Mouse (Mus musculus) MEL (cell line): Measurements from ENCODE around the gene Senp3. TPM values are rescaled to one million over a fixed set of nuclear protein-coding genes. Genes with fewer than 3 reads are reported as not detected.
A peak's percentile ranks its signal among the peaks of the same experiment; 100 is the strongest.

ENCODE experiments used
- DNase-seq: peaks from one replicate; pipeline ENCODE4 v3.0.0; 2011; ENCODE audit warnings: low read depth, low spot score
- H3K27ac ChIP-seq: 2 replicates; pipeline ENCODE4 v1.5.1; 2012; ENCODE audit warnings: low read depth, mild to moderate bottlenecking, control low read depth, low read length, moderate library complexity; ENCODE audit not compliant: control insufficient read depth
- H3K27me3 ChIP-seq, 2 experiments: fragments of 150-350 bp in 1 of 2; sonication (generic) in 1 of 2; 2 replicates each; pipeline ENCODE4 v1.6.1; 2012; ENCODE audit warnings: low read length in 2 of 2, mild to moderate bottlenecking in 2 of 2, improper control_type of control experiment in 1 of 2, moderate library complexity in 1 of 2; ENCODE audit not compliant: insufficient read depth in 2 of 2, control insufficient read depth in 1 of 2
- H3K36me3 ChIP-seq, 2 experiments: 2 replicates each; pipeline ENCODE4 v1.6.1; 2012 to 2014; ENCODE audit warnings: low read length in 2 of 2, improper control_type of control experiment in 1 of 2, inconsistent platforms in 1 of 2, mild to moderate bottlenecking in 1 of 2; ENCODE audit not compliant: insufficient read depth in 2 of 2, control insufficient read depth in 1 of 2
- H3K4me1 ChIP-seq, 2 experiments: fragments of 150-350 bp in 1 of 2; sonication (generic) in 1 of 2; 2 replicates each; pipeline ENCODE4 v1.6.1; 2012; ENCODE audit warnings: low read length in 2 of 2, improper control_type of control experiment in 1 of 2, mild to moderate bottlenecking in 1 of 2; ENCODE audit not compliant: insufficient read depth in 2 of 2, control insufficient read depth in 1 of 2
- H3K4me3 ChIP-seq, 2 experiments: fragments of 150-350 bp in 1 of 2; sonication (generic) in 1 of 2; 2 replicates each; pipeline ENCODE4 v1.5.1; 2012; ENCODE audit warnings: low read depth in 2 of 2, low read length in 2 of 2, mild to moderate bottlenecking in 2 of 2, moderate library complexity in 2 of 2, control low read depth in 1 of 2, improper control_type of control experiment in 1 of 2; ENCODE audit not compliant: control insufficient read depth in 1 of 2, insufficient read depth in 1 of 2
- H3K79me2 ChIP-seq: 2 replicates; pipeline ENCODE4 v1.6.1; 2012; ENCODE audit warnings: mild to moderate bottlenecking, low read length, moderate library complexity; ENCODE audit not compliant: control insufficient read depth, poor library complexity, insufficient read depth
- H3K9ac ChIP-seq: 2 replicates; pipeline ENCODE4 v1.6.1; 2012; ENCODE audit warnings: low read depth, mild to moderate bottlenecking, control low read depth, low read length, moderate library complexity; ENCODE audit not compliant: control insufficient read depth, poor library complexity, severe bottlenecking
- H3K9me3 ChIP-seq: fragments of 150-350 bp; sonication (generic); replicated peaks from 2 replicates; pipeline ENCODE4 v1.6.1; 2012; ENCODE audit warnings: mild to moderate bottlenecking, low read length, improper control_type of control experiment, moderate library complexity; ENCODE audit not compliant: insufficient read depth
- CHD2 ChIP-seq: IDR thresholded peaks from 2 replicates; pipeline ENCODE4 v1.6.1; 2011; ENCODE audit warnings: low read length, improper control_type of control experiment
- CTCF ChIP-seq, 3 experiments: IDR thresholded peaks in 2 of 3; conservative IDR thresholded peaks in 1 of 3; 2 replicates each; pipeline ENCODE4 v1.5.1; 2011 to 2012; ENCODE audit warnings: low read length in 3 of 3, low read depth in 2 of 3, mild to moderate bottlenecking in 2 of 3, improper control_type of control experiment in 1 of 3, inconsistent platforms in 1 of 3, mixed read lengths in 1 of 3, moderate library complexity in 1 of 3; ENCODE audit not compliant: control insufficient read depth in 1 of 3, insufficient read depth in 1 of 3, poor library complexity in 1 of 3, severe bottlenecking in 1 of 3
- E2F4 ChIP-seq: IDR thresholded peaks from 2 replicates; pipeline ENCODE4 v1.6.1; 2011; ENCODE audit warnings: low read depth, low read length, improper control_type of control experiment, borderline replicate concordance
- ELF1 ChIP-seq: IDR thresholded peaks from 2 replicates; pipeline ENCODE4 v1.6.1; 2014; ENCODE audit warnings: low read depth, mild to moderate bottlenecking, inconsistent platforms, low read length, improper control_type of control experiment, moderate library complexity
- EP300 ChIP-seq, 2 experiments: IDR thresholded peaks; 2 replicates each; pipeline ENCODE4 v1.6.1; 2011; ENCODE audit warnings: improper control_type of control experiment in 2 of 2, low read length in 2 of 2, low read depth in 1 of 2, mild to moderate bottlenecking in 1 of 2
- ETS1 ChIP-seq: IDR thresholded peaks from 2 replicates; pipeline ENCODE4 v1.6.1; 2012; ENCODE audit warnings: low read depth, mild to moderate bottlenecking, inconsistent platforms, low read length, improper control_type of control experiment, moderate library complexity
- GATA1 ChIP-seq: IDR thresholded peaks from 2 replicates; pipeline ENCODE4 v1.6.1; 2011; ENCODE audit warnings: low read depth, low read length, improper control_type of control experiment
- JUND ChIP-seq: IDR thresholded peaks from 2 replicates; pipeline ENCODE4 v1.6.1; 2011; ENCODE audit warnings: low read depth, mild to moderate bottlenecking, improper control_type of control experiment, low read length
- MAZ ChIP-seq: IDR thresholded peaks from 2 replicates; pipeline ENCODE4 v1.6.1; 2012; ENCODE audit warnings: low read depth, mild to moderate bottlenecking, inconsistent platforms, low read length, improper control_type of control experiment
- MYC ChIP-seq: IDR thresholded peaks from 2 replicates; pipeline ENCODE4 v1.6.1; 2011; ENCODE audit warnings: low read depth, mild to moderate bottlenecking, low read length, improper control_type of control experiment, moderate library complexity
- NELFE ChIP-seq: IDR thresholded peaks from 2 replicates; pipeline ENCODE4 v1.6.1; 2011; ENCODE audit warnings: low read depth, low read length, improper control_type of control experiment
- NRF1 ChIP-seq: IDR thresholded peaks from 2 replicates; pipeline ENCODE4 v1.6.1; 2014; ENCODE audit warnings: low read depth, mild to moderate bottlenecking, inconsistent platforms, low read length, improper control_type of control experiment, moderate library complexity; ENCODE audit not compliant: poor library complexity, insufficient read depth, severe bottlenecking
- POLR2A ChIP-seq, 2 experiments: IDR thresholded peaks; 2 replicates each; pipeline ENCODE4 v1.6.1; 2011 to 2012; ENCODE audit warnings: low read length in 2 of 2, mild to moderate bottlenecking in 2 of 2, control low read depth in 1 of 2, improper control_type of control experiment in 1 of 2, low read depth in 1 of 2, moderate library complexity in 1 of 2; ENCODE audit not compliant: control insufficient read depth in 1 of 2, insufficient read depth in 1 of 2, poor library complexity in 1 of 2
- POLR2AphosphoS5 ChIP-seq: IDR thresholded peaks from 2 replicates; pipeline ENCODE4 v1.6.1; 2012; ENCODE audit warnings: low read depth, borderline replicate concordance, mild to moderate bottlenecking, inconsistent platforms, low read length, moderate library complexity, mixed read lengths
- RAD21 ChIP-seq: IDR thresholded peaks from 2 replicates; pipeline ENCODE4 v1.6.1; 2011; ENCODE audit warnings: mild to moderate bottlenecking, low read depth, low read length, improper control_type of control experiment
- SMC3 ChIP-seq: IDR thresholded peaks from 2 replicates; pipeline ENCODE4 v1.6.1; 2011; ENCODE audit warnings: low read depth, low read length, improper control_type of control experiment
- TBP ChIP-seq: IDR thresholded peaks from 2 replicates; pipeline ENCODE4 v1.8.0; 2011; ENCODE audit warnings: low read depth, low read length, improper control_type of control experiment
- TCF12 ChIP-seq: IDR thresholded peaks from 2 replicates; pipeline ENCODE4 v1.6.1; 2014; ENCODE audit warnings: low read depth, mild to moderate bottlenecking, inconsistent platforms, low read length, improper control_type of control experiment, moderate library complexity
- USF1 ChIP-seq: IDR thresholded peaks from 2 replicates; pipeline ENCODE4 v1.6.1; 2014; ENCODE audit warnings: low read depth, mild to moderate bottlenecking, inconsistent platforms, low read length, improper control_type of control experiment, moderate library complexity
- USF2 ChIP-seq, 2 experiments: IDR thresholded peaks; 2 replicates each; pipeline ENCODE4 v1.6.1; 2011 to 2012; ENCODE audit warnings: improper control_type of control experiment in 2 of 2, low read length in 2 of 2, borderline replicate concordance in 1 of 2, inconsistent platforms in 1 of 2, low read depth in 1 of 2, mild to moderate bottlenecking in 1 of 2; ENCODE audit not compliant: insufficient read depth in 1 of 2
- ZC3H11A ChIP-seq: IDR thresholded peaks from 2 replicates; pipeline ENCODE4 v1.6.1; 2012; ENCODE audit warnings: low read depth, mild to moderate bottlenecking, inconsistent platforms, low read length, improper control_type of control experiment
- ZKSCAN1 ChIP-seq: IDR thresholded peaks from 2 replicates; pipeline ENCODE4 v1.6.1; 2012; ENCODE audit warnings: low read depth, mild to moderate bottlenecking, inconsistent platforms, low read length, improper control_type of control experiment, moderate library complexity
- ZNF384 ChIP-seq: IDR thresholded peaks from 2 replicates; pipeline ENCODE4 v1.6.1; 2012; ENCODE audit warnings: low read depth, mild to moderate bottlenecking, inconsistent platforms, low read length, improper control_type of control experiment
- polyA plus RNA-seq, 2 experiments: library from polyadenylated mRNA; stranded (reverse) in 1 of 2; unstranded in 1 of 2; fragments of >175 nt in 1 of 2; fragments of >200 nt in 1 of 2; gene quantifications; 2 replicates each; pipeline versions ENCODE4 v1.2.1 to v1.2.4; 2012; ENCODE audit warnings: low replicate concordance in 2 of 2, low read depth in 1 of 2; ENCODE audit not compliant: insufficient read length in 2 of 2, insufficient read depth in 1 of 2, missing spikeins in 1 of 2
- total RNA-seq: library from RNA; depleted of rRNA; stranded (reverse); fragments of 300-350 nt; gene quantifications from 2 replicates; pipeline ENCODE4 v1.2.3, GENCODE M21; 2012

Gene Senp3
- total and polyA plus RNA-seq, 3 experiments: 147 to 890 (median 171) TPM

GRCm38 (mm10) chr11:69719423-69719822, 37.5 kb upstream of the Senp3 start:
- Histone ChIP-seq H3K4me1 (peaks cover 0 to 5% of the 10 kb centered on the region in 2 experiments; a peak in 1 of 4 replicates), H3K36me3 (peaks cover 0 to 3% of the 10 kb centered on the region in 2 experiments; a peak in 1 of 4 replicates), H3K27me3 (no peaks in the 10 kb centered on the region), H3K4me3 (no peak overlapping the region), H3K79me2 (no peaks in the 10 kb centered on the region), H3K9me3 (no peaks in the 10 kb centered on the region), H3K27ac (no peak overlapping the region), H3K9ac (no peak overlapping the region)
- DNase-seq: peak; percentile 61
- TF ChIP-seq MAZ (no peak), TBP (0 out of 2 replicates have a peak, but pooled peaks have one; percentile 29), CTCF (IDR thresholded peaks at IDR 0.05 in 2 of 3, conservative IDR thresholded peaks at IDR 0.05 in 1 of 3; ENCODE audit: control insufficient read depth in 1 of 3, insufficient read depth in 1 of 3, low read depth in 2 of 3, low read length in 3 of 3, poor library complexity in 1 of 3, severe bottlenecking in 1 of 3) (peak; percentile 48 to 63 (median 62); a peak in 5 of 6 replicates), ELF1 (no peak), NRF1 (no peak), E2F4 (no peak), ETS1 (no peak), POLR2A (IDR thresholded peaks at IDR 0.05; ENCODE audit: control insufficient read depth in 1 of 2, insufficient read depth in 1 of 2, low read depth in 1 of 2, low read length in 2 of 2, poor library complexity in 1 of 2) (no peak), ZC3H11A (peak; percentile 28; the same call in 1 of the 2 replicates), CHD2 (no peak), ZKSCAN1 (no peak), RAD21 (peak; percentile 59), SMC3 (peak; percentile 33; the same call in 1 of the 2 replicates), USF2 (IDR thresholded peaks at IDR 0.05; ENCODE audit: borderline replicate concordance in 1 of 2, insufficient read depth in 1 of 2, low read depth in 1 of 2, low read length in 2 of 2) (no peak), USF1 (no peak), JUND (no peak), NELFE (no peak), POLR2AphosphoS5 (no peak), GATA1 (no peak), MYC (no peak), TCF12 (no peak)

GRCm38 (mm10) chr11:69718661-69719060, 36.8 kb upstream of the Senp3 start:
- Histone ChIP-seq H3K27me3 (no peaks in the 10 kb centered on the region), H3K4me1 (peaks cover 0 to 5% of the 10 kb centered on the region in 2 experiments; a peak in 1 of 4 replicates), H3K4me3 (no peak overlapping the region), H3K9me3 (no peaks in the 10 kb centered on the region), H3K79me2 (no peaks in the 10 kb centered on the region), H3K9ac (no peak overlapping the region), H3K27ac (no peak overlapping the region), H3K36me3 (peaks cover 0 to 3% of the 10 kb centered on the region in 2 experiments; a peak in 1 of 4 replicates)
- DNase-seq: no peak
- TF ChIP-seq USF2 (IDR thresholded peaks at IDR 0.05; ENCODE audit: borderline replicate concordance in 1 of 2, insufficient read depth in 1 of 2, low read depth in 1 of 2, low read length in 2 of 2) (no peak), EP300 (IDR thresholded peaks at IDR 0.05; ENCODE audit: low read depth in 1 of 2, low read length in 2 of 2) (no peak), ZNF384 (no peak)
